Mouse (Mus musculus): ENCODE data around the gene Schip1. TPM values are rescaled to one million over a fixed set of nuclear protein-coding genes. Genes with fewer than 3 reads are reported as not detected.
A peak's percentile ranks its signal among the peaks of the same experiment; 100 is the strongest.

Schip1 gene
- polyA plus RNA-seq, 2 experiments = 12.1 to 18.9 TPM

DNA sequence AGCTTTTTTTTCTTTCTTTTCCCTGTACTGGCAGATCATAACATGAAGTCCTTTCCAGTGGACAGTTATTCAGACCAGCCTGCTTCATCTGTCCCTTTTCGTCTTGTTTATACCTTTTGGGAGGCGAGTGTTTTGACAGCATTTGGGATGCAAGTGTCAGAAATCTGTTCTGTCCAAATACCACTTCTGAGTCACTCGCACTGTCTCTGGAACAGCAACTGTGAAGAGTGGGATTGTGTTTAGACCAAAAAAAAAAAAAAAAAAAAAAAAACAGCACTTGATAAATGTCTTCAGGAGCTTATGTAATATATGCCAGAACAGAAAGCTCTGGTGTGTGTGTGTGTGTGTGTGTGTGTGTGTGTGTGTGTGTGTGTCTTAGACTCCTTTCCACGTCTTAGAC is 505.7 kb downstream of the Schip1 start:
- peaks cover 15% of the 10 kb centered on the region; the same call in 1 of the 2 replicates for H3K4me1 ChIP-seq (ENCODE audit: control insufficient read depth, insufficient read depth, low read length)
- no peaks in the 10 kb centered on the region for H3K27me3 ChIP-seq (ENCODE audit: control insufficient read depth, insufficient read depth, low read length)
- H3K4me3 ChIP-seq (replicated peaks; ENCODE audit: low read length) = no peak overlapping the region
- DNase-seq (ENCODE audit: low spot score) (no peak), ATAC-seq (ENCODE audit: low FRiP score, low read depth) (no peak)
- no peak for TF ChIP-seq POLR2A (IDR thresholded peaks at IDR 0.05; ENCODE audit: borderline replicate concordance, extremely low read depth, insufficient read depth, insufficient read length)
- H3K4me2 ChIP-seq (replicated peaks; ENCODE audit: low read depth, low read length, severe bottlenecking) = no peak overlapping the region
- no peaks in the 10 kb centered on the region for H3K9me3 ChIP-seq (ENCODE audit: control insufficient read depth, low read length)
- WGBS = 77% methylated on average over 4 of the region's 4 CpGs
- H3K36me3 ChIP-seq (ENCODE audit: control insufficient read depth, insufficient read depth, low read length) = no peaks in the 10 kb centered on the region
- no peak overlapping the region for H3K27ac ChIP-seq (replicated peaks; ENCODE audit: low read depth, low read length)
- H3K9ac ChIP-seq (ENCODE audit: low read depth, low read length, severe bottlenecking) = no peak overlapping the region

DNA sequence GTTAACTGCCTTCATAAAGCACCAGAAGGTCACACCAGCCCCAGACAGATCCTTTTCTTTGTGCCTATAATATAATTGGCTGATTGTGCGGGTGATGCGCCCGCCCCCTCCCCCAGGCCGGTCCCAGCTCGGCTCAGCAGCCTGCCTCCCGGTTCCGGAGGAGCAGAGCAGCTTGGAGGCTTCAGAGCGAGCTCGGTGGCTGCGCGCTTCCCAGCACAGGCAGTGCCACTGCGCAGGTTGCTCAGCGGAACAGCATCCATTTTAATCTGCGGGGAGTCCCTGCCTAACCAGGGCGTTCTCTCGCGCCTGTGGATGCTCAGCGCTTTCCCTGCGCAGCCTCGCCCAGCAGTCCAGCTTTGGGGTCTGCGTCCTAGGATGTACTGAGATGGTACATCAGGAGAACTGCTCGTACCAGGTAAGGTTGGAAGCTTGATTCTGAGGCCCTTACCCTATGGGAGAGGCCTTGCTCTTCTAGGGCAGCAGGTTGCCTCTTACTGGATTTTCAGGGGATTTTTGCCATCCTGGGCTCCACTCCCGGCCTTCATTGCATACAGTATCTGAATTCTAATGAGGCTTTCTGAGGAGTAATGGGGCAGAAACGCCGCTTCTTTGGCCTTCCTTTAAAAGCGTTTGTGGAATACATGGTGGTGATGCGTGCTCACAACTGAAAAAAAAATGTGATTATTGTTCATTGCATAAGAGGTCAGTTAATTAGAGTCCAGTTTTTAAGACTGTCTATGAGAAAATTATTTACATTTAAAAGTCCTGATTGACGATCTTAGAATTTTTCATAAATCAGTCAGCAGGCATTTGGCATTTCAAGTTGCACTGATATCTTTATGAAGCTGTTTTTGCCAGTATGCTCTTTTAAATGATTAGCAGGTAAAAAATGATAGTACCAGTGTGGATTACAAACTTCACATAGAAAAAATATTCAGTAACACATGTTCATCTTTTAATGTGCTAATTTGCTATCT is 507.9 kb downstream of the Schip1 start:
- Histone ChIP-seq H3K9ac (ENCODE audit: low read depth, low read length, severe bottlenecking) (peak overlapping the region; percentile 44; the same call in 1 of the 2 replicates), H3K36me3 (ENCODE audit: control insufficient read depth, insufficient read depth, low read length) (no peaks in the 10 kb centered on the region), H3K4me1 (ENCODE audit: control insufficient read depth, insufficient read depth, low read length) (peaks cover 21% of the 10 kb centered on the region), H3K4me2 (replicated peaks; ENCODE audit: low read depth, low read length, severe bottlenecking) (peak overlapping the region; percentile 49), H3K27me3 (ENCODE audit: control insufficient read depth, insufficient read depth, low read length) (no peaks in the 10 kb centered on the region), H3K9me3 (ENCODE audit: control insufficient read depth, low read length) (no peaks in the 10 kb centered on the region), H3K27ac (replicated peaks; ENCODE audit: low read depth, low read length) (no peak overlapping the region), H3K4me3 (replicated peaks; ENCODE audit: low read length) (peak overlapping the region; percentile 24)
- whole genome bisulfite sequencing = 17% methylated on average over 28 of the region's 28 CpGs
- DNase-seq (ENCODE audit: low spot score) = no peak
- TF ChIP-seq POLR2A (IDR thresholded peaks at IDR 0.05; ENCODE audit: borderline replicate concordance, extremely low read depth, insufficient read depth, insufficient read length) = no peak
- 0 out of 2 replicates have a peak, but pooled peaks have one; percentile 55 for ATAC-seq (ENCODE audit: low FRiP score, low read depth)

DNA sequence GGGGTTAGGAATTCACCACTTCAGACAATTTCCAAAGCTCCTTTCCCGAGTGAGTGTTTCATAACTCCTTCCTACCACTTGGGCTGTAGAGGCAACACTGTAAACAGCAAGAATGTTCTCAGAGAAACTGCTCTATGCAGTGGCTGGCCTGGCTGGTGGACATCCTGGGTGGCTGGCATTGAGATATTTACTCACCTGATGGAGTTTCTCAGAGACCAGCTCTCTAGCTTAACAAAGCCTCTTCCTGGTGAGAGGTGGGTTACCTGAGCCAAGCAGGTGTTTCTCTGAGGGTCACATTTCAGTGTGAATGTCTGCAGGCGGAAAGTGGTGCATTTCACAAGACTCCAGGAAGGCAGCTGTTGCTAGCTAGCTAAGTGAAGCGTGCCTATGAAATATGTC is 508.6 kb downstream of the Schip1 start:
- Histone ChIP-seq H3K4me2 (replicated peaks; ENCODE audit: low read depth, low read length, severe bottlenecking) (no peak overlapping the region), H3K4me1 (ENCODE audit: control insufficient read depth, insufficient read depth, low read length) (peaks cover 21% of the 10 kb centered on the region), H3K9me3 (ENCODE audit: control insufficient read depth, low read length) (no peaks in the 10 kb centered on the region), H3K27ac (replicated peaks; ENCODE audit: low read depth, low read length) (no peak overlapping the region), H3K9ac (ENCODE audit: low read depth, low read length, severe bottlenecking) (no peak overlapping the region), H3K27me3 (ENCODE audit: control insufficient read depth, insufficient read depth, low read length) (no peaks in the 10 kb centered on the region), H3K36me3 (ENCODE audit: control insufficient read depth, insufficient read depth, low read length) (no peaks in the 10 kb centered on the region), H3K4me3 (replicated peaks; ENCODE audit: low read length) (no peak overlapping the region)
- no peak for TF ChIP-seq POLR2A (IDR thresholded peaks at IDR 0.05; ENCODE audit: borderline replicate concordance, extremely low read depth, insufficient read depth, insufficient read length)
- WGBS = 44% methylated on average over 3 of the region's 3 CpGs
- ATAC-seq (ENCODE audit: low FRiP score, low read depth) = no peak
- no peak for DNase-seq (ENCODE audit: low spot score)

DNA sequence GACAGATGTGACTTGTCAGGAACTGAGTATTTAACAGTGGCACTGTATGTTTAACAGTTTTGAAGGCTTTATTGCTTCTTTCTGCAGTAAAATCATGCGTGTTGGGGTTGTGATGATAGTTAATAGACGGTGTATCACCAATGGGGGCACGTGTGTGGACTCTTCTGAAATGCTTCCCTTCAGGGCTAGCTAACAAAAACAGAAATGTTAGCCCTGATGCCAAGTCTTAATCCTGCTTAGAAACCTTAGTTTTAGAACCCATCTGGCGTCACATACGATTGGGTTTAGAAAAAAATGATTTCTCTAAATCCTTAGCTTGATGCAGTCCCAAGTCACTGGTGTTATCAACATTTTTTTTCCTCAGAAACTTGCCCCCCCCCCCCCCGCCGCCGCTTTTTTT is 509.5 kb downstream of the Schip1 start:
- Histone ChIP-seq H3K4me3 (replicated peaks; ENCODE audit: low read length) (no peak overlapping the region), H3K36me3 (ENCODE audit: control insufficient read depth, insufficient read depth, low read length) (no peaks in the 10 kb centered on the region)
- WGBS = 39% methylated on average over 5 of the region's 8 CpGs

DNA sequence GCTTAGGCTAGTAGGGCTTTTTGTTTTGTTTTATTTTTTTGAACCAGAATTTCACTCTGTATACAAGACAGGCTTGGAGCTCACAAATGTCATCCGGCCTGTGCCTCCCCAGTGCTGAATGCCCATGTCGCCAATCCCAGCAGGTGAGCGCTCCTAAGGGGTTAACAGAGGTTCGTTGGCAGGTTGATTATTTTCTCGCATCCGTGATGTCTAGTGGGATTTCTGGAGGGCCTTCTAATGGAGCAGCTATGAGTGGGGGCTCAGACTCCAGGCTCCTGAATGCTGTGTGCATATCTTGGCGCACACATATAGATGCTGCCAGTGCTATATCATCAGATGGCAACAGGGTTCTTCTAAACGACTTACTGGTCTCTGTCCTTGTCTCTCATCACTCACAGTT is 510.0 kb downstream of the Schip1 start:
- Histone ChIP-seq H3K9me3 (ENCODE audit: control insufficient read depth, low read length) (no peaks in the 10 kb centered on the region), H3K27ac (replicated peaks; ENCODE audit: low read depth, low read length) (no peak overlapping the region), H3K27me3 (ENCODE audit: control insufficient read depth, insufficient read depth, low read length) (no peaks in the 10 kb centered on the region), H3K4me2 (replicated peaks; ENCODE audit: low read depth, low read length, severe bottlenecking) (no peak overlapping the region), H3K9ac (ENCODE audit: low read depth, low read length, severe bottlenecking) (no peak overlapping the region), H3K4me1 (ENCODE audit: control insufficient read depth, insufficient read depth, low read length) (peaks cover 18% of the 10 kb centered on the region), H3K4me3 (replicated peaks; ENCODE audit: low read length) (no peak overlapping the region), H3K36me3 (ENCODE audit: control insufficient read depth, insufficient read depth, low read length) (no peaks in the 10 kb centered on the region)
- no peak for DNase-seq (ENCODE audit: low spot score)
- no peak for TF ChIP-seq POLR2A (IDR thresholded peaks at IDR 0.05; ENCODE audit: borderline replicate concordance, extremely low read depth, insufficient read depth, insufficient read length)
- ATAC-seq (ENCODE audit: low FRiP score, low read depth) = no peak
- 66% methylated on average over 8 of the region's 8 CpGs for WGBS

More for the DNA sequence above, 509.5 kb downstream of the Schip1 start:
- Histone ChIP-seq H3K4me2 (replicated peaks; ENCODE audit: low read depth, low read length, severe bottlenecking) (no peak overlapping the region), H3K27ac (replicated peaks; ENCODE audit: low read depth, low read length) (no peak overlapping the region), H3K9me3 (ENCODE audit: control insufficient read depth, low read length) (no peaks in the 10 kb centered on the region), H3K27me3 (ENCODE audit: control insufficient read depth, insufficient read depth, low read length) (no peaks in the 10 kb centered on the region), H3K4me1 (ENCODE audit: control insufficient read depth, insufficient read depth, low read length) (peaks cover 18% of the 10 kb centered on the region), H3K9ac (ENCODE audit: low read depth, low read length, severe bottlenecking) (no peak overlapping the region)
- no peak for DNase-seq (ENCODE audit: low spot score)
- ATAC-seq (ENCODE audit: low FRiP score, low read depth) = no peak
- no peak for TF ChIP-seq POLR2A (IDR thresholded peaks at IDR 0.05; ENCODE audit: borderline replicate concordance, extremely low read depth, insufficient read depth, insufficient read length)
